Mouse (Mus musculus) spleen, adult 2 months (tissue): ENCODE results near the gene 4930519G04Rik.

ENCODE experiments used
- CTCF ChIP-seq: fragments of 200-500 bp; IDR thresholded peaks from 2 replicates; pipeline ENCODE4 v1.5.1; 2011; ENCODE audit warnings: mild to moderate bottlenecking, inconsistent platforms; ENCODE audit not compliant: insufficient read depth, insufficient read length, insufficient replicate concordance; ENCODE audit errors: extremely low read depth
- POLR2A ChIP-seq: fragments of 200-500 bp; IDR thresholded peaks from 2 replicates; pipeline ENCODE4 v1.6.1; 2011; ENCODE audit warnings: low read depth, low read length, inconsistent platforms

DNA sequence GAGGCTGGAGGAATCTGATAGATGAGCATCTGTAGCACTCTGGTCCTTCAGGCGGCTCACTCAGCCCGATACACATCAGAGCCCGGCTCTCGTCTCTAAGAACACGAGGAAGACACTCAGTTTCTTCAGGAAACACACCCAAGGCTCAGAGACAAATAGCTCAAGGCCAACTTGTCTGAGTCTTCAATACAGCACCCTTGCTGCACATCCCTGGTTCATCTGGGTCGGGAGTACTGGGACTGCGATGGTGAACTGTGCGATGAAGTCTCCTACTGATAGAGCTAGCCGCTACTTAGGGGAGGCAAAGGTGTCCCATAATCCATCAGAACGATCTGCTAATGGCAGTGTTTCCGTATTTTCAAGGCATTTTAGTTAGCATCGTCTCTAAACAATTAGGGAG lies 5.1 kb downstream of the 4930519G04Rik start, which contains the start of gene Gm9936:
- TF ChIP-seq CTCF (no peak), POLR2A (no peak)
